Mouse (Mus musculus): Measurements from ENCODE around the gene Gpr3.

GRCm38 (mm10) chr4:133235415-133235814, 23.1 kb upstream of the Gpr3 start:
- TF ChIP-seq CTCF (IDR thresholded peaks at IDR 0.05; ENCODE audit: borderline replicate concordance, control insufficient read depth, extremely low read depth, insufficient read depth, low read length, poor library complexity), result no peak
- TF ChIP-seq POLR2A (IDR thresholded peaks at IDR 0.05; ENCODE audit: control insufficient read depth, extremely low read depth, insufficient read depth, low read length, poor library complexity), result no peak
